Mouse (Mus musculus): ENCODE data around the gene Spock1. TPM values are rescaled to one million over a fixed set of nuclear protein-coding genes. Genes with fewer than 3 reads are reported as not detected.

Gene Spock1
- total RNA-seq, 1 experiment = 0.40 TPM

DNA sequence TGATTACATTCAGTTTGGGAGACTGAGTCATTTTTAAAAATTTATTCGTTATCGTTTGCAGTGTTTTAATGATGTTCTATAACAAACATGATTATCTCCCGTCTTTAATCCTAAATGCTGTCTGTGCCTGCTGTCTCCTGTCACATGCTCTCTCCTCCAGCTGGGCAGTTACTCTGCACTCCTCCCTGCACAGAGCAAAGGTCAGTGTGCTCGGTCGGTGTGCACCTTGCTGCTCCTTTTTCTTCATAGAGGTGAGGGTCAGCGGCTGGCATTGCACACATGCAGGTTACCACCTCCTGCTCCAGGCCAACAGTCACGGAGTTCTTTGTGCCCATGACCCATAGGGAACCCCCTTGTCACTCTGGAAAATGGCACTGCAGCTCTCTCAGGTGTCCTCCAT, 411.4 kb downstream of the Spock1 start:
- no peak overlapping the region for H3K4me3 ChIP-seq (ENCODE audit: insufficient read depth in 1 of 2, low read depth in 1 of 2, low read length in 2 of 2, poor library complexity in 1 of 2, severe bottlenecking in 1 of 2)
- no peaks in the 10 kb centered on the region for H3K36me3 ChIP-seq (ENCODE audit: control insufficient read depth, insufficient read depth, low read length, poor library complexity, severe bottlenecking)
- H3K4me1 ChIP-seq (ENCODE audit: control insufficient read depth in 2 of 2, insufficient read depth in 2 of 2, low read length in 2 of 2, poor library complexity in 1 of 2) = 0 out of 4 replicates have a peak, but pooled peaks cover 0 to 2% of the 10 kb centered on the region in 2 experiments
- no peak overlapping the region for H3K27ac ChIP-seq (ENCODE audit: insufficient read depth, low read depth, low read length, poor library complexity, severe bottlenecking)
- H3K9me3 ChIP-seq (ENCODE audit: control insufficient read depth, insufficient read depth, low read depth, low read length) = no peaks in the 10 kb centered on the region
- in situ Hi-C loops (cut with MboI; ENCODE audit: low sequenced_read_pairs in 2 of 2, unreplicated experiment in 2 of 2) = no loop called here
- no peak for DNase-seq (ENCODE audit: low read depth, low spot score)
- H3K9ac ChIP-seq (ENCODE audit: insufficient read depth, low read depth, low read length, poor library complexity, severe bottlenecking) = no peak overlapping the region
- TF ChIP-seq ZC3H11A (IDR thresholded peaks at IDR 0.05; ENCODE audit: borderline replicate concordance, low read depth, low read length) (no peak), HCFC1 (IDR thresholded peaks at IDR 0.05; ENCODE audit: borderline replicate concordance, insufficient read depth, low read length) (no peak), MAFK (IDR thresholded peaks at IDR 0.05; ENCODE audit: insufficient read depth, low read depth, low read length) (no peak), ZNF384 (IDR thresholded peaks at IDR 0.05; ENCODE audit: low read depth, low read length) (no peak), CHD2 (IDR thresholded peaks at IDR 0.05; ENCODE audit: low read depth, low read length) (no peak)

DNA sequence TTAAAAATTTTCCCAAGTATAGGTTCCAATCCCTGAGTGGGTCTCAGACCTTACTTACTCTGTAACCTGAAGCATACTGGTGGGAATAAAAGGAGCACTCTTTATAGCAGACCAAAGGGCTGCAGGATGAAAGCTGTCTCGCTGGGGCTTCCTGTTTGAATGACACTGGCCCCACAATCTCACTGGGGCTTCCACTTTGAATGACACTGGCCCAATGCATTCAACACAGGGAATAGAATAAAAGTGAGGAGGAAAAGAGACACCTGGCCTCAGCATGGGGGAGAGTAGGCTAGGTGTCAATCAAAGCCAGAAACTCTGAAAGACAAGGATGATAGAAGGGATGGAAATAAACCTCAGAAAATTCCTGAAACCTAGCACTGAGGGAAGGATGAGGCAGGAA, 413.3 kb downstream of the Spock1 start:
- H3K9ac ChIP-seq (ENCODE audit: insufficient read depth, low read depth, low read length, poor library complexity, severe bottlenecking) = no peak overlapping the region
- no peak for TF ChIP-seq HCFC1 (IDR thresholded peaks at IDR 0.05; ENCODE audit: borderline replicate concordance, insufficient read depth, low read length)
- H3K4me3 ChIP-seq (ENCODE audit: insufficient read depth in 1 of 2, low read depth in 1 of 2, low read length in 2 of 2, poor library complexity in 1 of 2, severe bottlenecking in 1 of 2) = no peak overlapping the region
- H3K4me1 ChIP-seq (ENCODE audit: control insufficient read depth in 2 of 2, insufficient read depth in 2 of 2, low read length in 2 of 2, poor library complexity in 1 of 2) = 0 out of 4 replicates have a peak, but pooled peaks cover 0 to 2% of the 10 kb centered on the region in 2 experiments
- H3K9me3 ChIP-seq (ENCODE audit: control insufficient read depth, insufficient read depth, low read depth, low read length) = no peaks in the 10 kb centered on the region
- in situ Hi-C loops (cut with MboI; ENCODE audit: low sequenced_read_pairs in 2 of 2, unreplicated experiment in 2 of 2) = no loop called here
- DNase-seq (ENCODE audit: low read depth, low spot score) = peak; percentile 37
- no peak overlapping the region for H3K27ac ChIP-seq (ENCODE audit: insufficient read depth, low read depth, low read length, poor library complexity, severe bottlenecking)
- H3K36me3 ChIP-seq (ENCODE audit: control insufficient read depth, insufficient read depth, low read length, poor library complexity, severe bottlenecking) = no peaks in the 10 kb centered on the region

DNA sequence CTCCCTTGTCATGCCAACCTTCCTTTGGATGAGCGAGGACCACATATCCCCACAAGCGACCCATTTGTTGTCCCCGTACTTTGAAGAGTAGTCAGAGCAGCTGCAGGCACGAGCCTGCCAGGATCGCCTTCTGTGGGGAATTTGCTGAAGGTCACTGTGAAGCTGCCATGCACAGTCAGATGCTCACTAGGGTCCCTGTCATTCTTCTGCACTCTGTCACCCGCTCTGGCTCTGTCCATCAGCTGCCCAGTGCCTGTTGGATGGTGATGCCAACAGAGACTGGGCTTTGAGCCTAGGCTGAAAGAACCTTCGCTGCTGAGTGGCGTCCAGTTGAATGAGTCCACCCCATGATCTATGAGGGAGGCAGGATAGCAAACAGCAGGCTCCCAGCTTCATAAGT, 419.2 kb downstream of the Spock1 start:
- H3K9ac ChIP-seq (ENCODE audit: insufficient read depth, low read depth, low read length, poor library complexity, severe bottlenecking) = no peak overlapping the region
- in situ Hi-C loops (cut with MboI; ENCODE audit: low sequenced_read_pairs in 2 of 2, unreplicated experiment in 2 of 2) = no loop called here
- no peak overlapping the region for H3K4me3 ChIP-seq (ENCODE audit: insufficient read depth in 1 of 2, low read depth in 1 of 2, low read length in 2 of 2, poor library complexity in 1 of 2, severe bottlenecking in 1 of 2)
- no peak overlapping the region for H3K27ac ChIP-seq (ENCODE audit: insufficient read depth, low read depth, low read length, poor library complexity, severe bottlenecking)
- H3K4me1 ChIP-seq (ENCODE audit: control insufficient read depth in 2 of 2, insufficient read depth in 2 of 2, low read length in 2 of 2, poor library complexity in 1 of 2) = no peaks in the 10 kb centered on the region
- TF ChIP-seq ZC3H11A (IDR thresholded peaks at IDR 0.05; ENCODE audit: borderline replicate concordance, low read depth, low read length) (no peak), CHD2 (IDR thresholded peaks at IDR 0.05; ENCODE audit: low read depth, low read length) (no peak), MAFK (IDR thresholded peaks at IDR 0.05; ENCODE audit: insufficient read depth, low read depth, low read length) (no peak), ZNF384 (IDR thresholded peaks at IDR 0.05; ENCODE audit: low read depth, low read length) (no peak), HCFC1 (IDR thresholded peaks at IDR 0.05; ENCODE audit: borderline replicate concordance, insufficient read depth, low read length) (no peak)
- no peaks in the 10 kb centered on the region for H3K9me3 ChIP-seq (ENCODE audit: control insufficient read depth, insufficient read depth, low read depth, low read length)
- no peaks in the 10 kb centered on the region for H3K36me3 ChIP-seq (ENCODE audit: control insufficient read depth, insufficient read depth, low read length, poor library complexity, severe bottlenecking)
- no peak for DNase-seq (ENCODE audit: low read depth, low spot score)

DNA sequence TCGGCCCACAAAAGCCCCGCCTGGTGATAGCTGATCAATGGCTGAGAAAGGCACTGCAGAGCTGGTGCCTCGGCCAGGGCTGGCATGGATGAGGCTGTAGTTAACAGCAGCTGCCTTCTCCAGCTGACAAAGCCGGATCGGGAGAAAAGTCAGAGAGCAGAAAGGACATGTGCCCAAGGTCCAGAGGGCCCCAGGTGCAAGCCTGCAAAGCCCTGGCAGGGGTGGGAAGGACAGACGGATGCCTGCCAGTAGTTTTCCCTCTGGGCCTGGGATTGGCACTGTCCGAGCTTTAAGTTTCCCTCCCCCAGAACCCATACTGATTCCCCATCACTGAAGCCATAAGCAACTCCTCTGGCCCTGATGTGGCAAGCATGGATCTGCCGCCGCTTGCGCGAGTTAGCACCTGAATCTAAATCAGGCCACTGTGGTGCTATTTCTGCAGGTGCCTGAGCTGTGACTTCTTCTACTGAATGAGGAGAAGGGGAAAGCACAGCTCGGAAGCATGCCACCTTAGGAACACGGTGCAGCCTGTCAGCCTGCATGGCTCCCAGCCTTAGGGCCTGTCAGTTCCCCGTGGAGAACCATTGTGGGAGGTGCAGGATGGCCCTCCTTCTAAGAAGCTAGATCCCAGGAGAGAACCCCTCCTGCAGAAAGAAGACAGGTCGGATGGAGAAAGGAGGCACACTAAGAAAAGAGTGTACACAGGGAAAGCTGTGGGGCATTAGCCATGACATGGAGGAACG, 423.5 kb downstream of the Spock1 start:
- H3K9me3 ChIP-seq (ENCODE audit: control insufficient read depth, insufficient read depth, low read depth, low read length) = no peaks in the 10 kb centered on the region
- no peak for TF ChIP-seq ZNF384 (IDR thresholded peaks at IDR 0.05; ENCODE audit: low read depth, low read length)
- no peak for TF ChIP-seq MAFK (IDR thresholded peaks at IDR 0.05; ENCODE audit: insufficient read depth, low read depth, low read length)
- TF ChIP-seq ZC3H11A (IDR thresholded peaks at IDR 0.05; ENCODE audit: borderline replicate concordance, low read depth, low read length) = no peak
- TF ChIP-seq HCFC1 (IDR thresholded peaks at IDR 0.05; ENCODE audit: borderline replicate concordance, insufficient read depth, low read length) = no peak
- no peak for TF ChIP-seq CHD2 (IDR thresholded peaks at IDR 0.05; ENCODE audit: low read depth, low read length)
- H3K4me1 ChIP-seq (ENCODE audit: control insufficient read depth in 2 of 2, insufficient read depth in 2 of 2, low read length in 2 of 2, poor library complexity in 1 of 2) = no peaks in the 10 kb centered on the region
- in situ Hi-C loops (cut with MboI; ENCODE audit: low sequenced_read_pairs in 2 of 2, unreplicated experiment in 2 of 2) = no loop called here
- H3K36me3 ChIP-seq (ENCODE audit: control insufficient read depth, insufficient read depth, low read length, poor library complexity, severe bottlenecking) = no peaks in the 10 kb centered on the region
- no peak for DNase-seq (ENCODE audit: low read depth, low spot score)
- no peak overlapping the region for H3K9ac ChIP-seq (ENCODE audit: insufficient read depth, low read depth, low read length, poor library complexity, severe bottlenecking)
- H3K27ac ChIP-seq (ENCODE audit: insufficient read depth, low read depth, low read length, poor library complexity, severe bottlenecking) = no peak overlapping the region
- no peak overlapping the region for H3K4me3 ChIP-seq (ENCODE audit: insufficient read depth in 1 of 2, low read depth in 1 of 2, low read length in 2 of 2, poor library complexity in 1 of 2, severe bottlenecking in 1 of 2)

DNA sequence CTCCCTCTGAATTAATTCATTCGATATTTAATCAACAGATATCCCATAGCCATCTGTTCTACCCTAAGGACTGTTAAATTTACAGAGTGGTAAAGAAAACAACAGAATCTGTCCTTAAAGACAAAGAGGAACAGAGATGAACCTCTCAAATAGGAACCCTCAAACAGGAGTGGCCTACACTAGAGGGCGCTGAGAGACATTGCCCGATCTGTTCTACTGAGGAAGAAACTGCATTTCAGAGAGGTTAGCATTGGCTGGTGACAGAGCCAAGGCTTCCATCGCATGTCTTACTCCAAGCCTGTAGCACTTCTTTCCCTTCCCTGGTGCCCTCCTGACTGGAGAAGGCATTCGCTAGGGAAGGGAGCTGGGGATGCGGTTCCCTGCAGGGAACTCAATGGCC, 431.4 kb downstream of the Spock1 start:
- H3K4me1 ChIP-seq (ENCODE audit: control insufficient read depth in 2 of 2, insufficient read depth in 2 of 2, low read length in 2 of 2, poor library complexity in 1 of 2) = no peaks in the 10 kb centered on the region
- DNase-seq (ENCODE audit: low read depth, low spot score) = peak; percentile 12
- H3K36me3 ChIP-seq (ENCODE audit: control insufficient read depth, insufficient read depth, low read length, poor library complexity, severe bottlenecking) = no peaks in the 10 kb centered on the region
- no peak overlapping the region for H3K27ac ChIP-seq (ENCODE audit: insufficient read depth, low read depth, low read length, poor library complexity, severe bottlenecking)
- no peak overlapping the region for H3K4me3 ChIP-seq (ENCODE audit: insufficient read depth in 1 of 2, low read depth in 1 of 2, low read length in 2 of 2, poor library complexity in 1 of 2, severe bottlenecking in 1 of 2)
- TF ChIP-seq CHD2 (IDR thresholded peaks at IDR 0.05; ENCODE audit: low read depth, low read length) = no peak
- TF ChIP-seq HCFC1 (IDR thresholded peaks at IDR 0.05; ENCODE audit: borderline replicate concordance, insufficient read depth, low read length) = no peak
- TF ChIP-seq ZNF384 (IDR thresholded peaks at IDR 0.05; ENCODE audit: low read depth, low read length) = no peak
- no peak for TF ChIP-seq MAFK (IDR thresholded peaks at IDR 0.05; ENCODE audit: insufficient read depth, low read depth, low read length)
- peak; percentile 27; the same call in 1 of the 2 replicates for TF ChIP-seq ZC3H11A (IDR thresholded peaks at IDR 0.05; ENCODE audit: borderline replicate concordance, low read depth, low read length)
- H3K9ac ChIP-seq (ENCODE audit: insufficient read depth, low read depth, low read length, poor library complexity, severe bottlenecking) = no peak overlapping the region
- no peaks in the 10 kb centered on the region for H3K9me3 ChIP-seq (ENCODE audit: control insufficient read depth, insufficient read depth, low read depth, low read length)
- in situ Hi-C loops (cut with MboI; ENCODE audit: low sequenced_read_pairs in 2 of 2, unreplicated experiment in 2 of 2) = no loop called here

Data from ES-E14 (cell line).